Mouse (Mus musculus): Measurements from ENCODE around the gene Ccser1. TPM values are rescaled to one million over a fixed set of nuclear protein-coding genes. Genes with fewer than 3 reads are reported as not detected.
"Not testable (repeated sequence)": the region's sequence is repeated elsewhere in the genome, so short reads cannot be mapped to it uniquely, and the experiment has no call there.

The Ccser1 gene
- polyA plus RNA-seq, 1 experiment from 2014 or later = 17.0 TPM

DNA sequence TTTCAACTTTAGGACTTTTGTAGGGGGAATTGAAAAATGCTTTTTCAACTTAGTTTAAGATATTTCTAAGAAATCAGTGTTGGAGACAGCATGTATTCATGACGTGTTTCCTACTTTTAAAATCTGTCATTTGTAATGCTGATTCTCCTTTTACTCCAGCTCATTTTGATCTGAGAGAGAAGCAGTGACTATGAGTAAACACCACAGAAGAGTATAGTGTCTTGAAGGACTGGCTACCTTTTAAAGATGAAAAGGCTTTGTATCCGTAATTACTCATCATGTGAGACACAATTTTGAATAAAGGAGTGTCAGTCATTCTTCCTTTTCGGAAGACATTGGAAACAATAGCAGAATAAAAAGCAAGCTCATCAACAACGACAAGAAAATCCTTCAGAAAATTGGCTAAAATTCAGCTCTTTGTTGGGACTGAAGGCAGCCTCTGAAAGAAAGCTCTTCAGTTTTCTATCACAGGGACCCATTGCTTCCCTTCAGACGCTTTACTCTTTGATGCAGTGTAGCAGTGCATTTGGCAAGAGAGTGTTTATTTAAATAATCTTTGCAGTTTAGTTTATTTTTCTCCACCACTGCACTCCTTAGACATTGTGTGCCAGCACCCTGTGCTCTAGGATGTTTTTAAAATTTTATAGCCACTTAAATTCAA, 50.1 kb downstream of the Ccser1 start:
- no peak for ATAC-seq (replicated peaks; ENCODE audit: low FRiP score)
- 63% methylated on average over 5 of the region's 5 CpGs for WGBS
- H3K9me3 ChIP-seq (replicated peaks) = no peaks in the 10 kb centered on the region
- no peaks in the 10 kb centered on the region for H3K27me3 ChIP-seq
- H3K4me3 ChIP-seq (replicated peaks) = no peak overlapping the region
- peaks cover 12% of the 10 kb centered on the region for H3K4me1 ChIP-seq
- no peak overlapping the region for H3K4me2 ChIP-seq
- no peaks in the 10 kb centered on the region for H3K36me3 ChIP-seq
- H3K27ac ChIP-seq = no peak overlapping the region
- H3K9ac ChIP-seq = no peak overlapping the region

DNA sequence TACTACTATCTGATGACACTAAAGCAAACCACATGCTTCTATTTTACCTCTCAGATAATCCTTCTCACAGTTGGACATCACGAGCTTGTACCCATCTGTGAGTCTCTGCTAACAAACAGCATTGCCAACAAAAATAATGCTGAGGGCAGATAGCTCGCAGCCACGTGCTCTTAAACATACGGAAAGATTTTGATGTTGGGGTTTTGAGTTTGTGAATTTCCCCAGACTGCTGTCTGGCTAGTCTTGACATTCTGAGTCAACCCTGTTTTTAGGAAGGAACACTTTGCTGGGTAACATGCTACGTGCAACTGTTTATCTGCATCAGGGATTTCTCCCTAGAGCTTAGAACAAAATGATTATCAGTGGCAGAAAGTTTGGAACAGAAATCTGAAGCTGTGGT, 52.9 kb downstream of the Ccser1 start:
- ATAC-seq (replicated peaks; ENCODE audit: low FRiP score) = no peak
- 67% methylated on average over 5 of the region's 5 CpGs for whole genome bisulfite sequencing

DNA sequence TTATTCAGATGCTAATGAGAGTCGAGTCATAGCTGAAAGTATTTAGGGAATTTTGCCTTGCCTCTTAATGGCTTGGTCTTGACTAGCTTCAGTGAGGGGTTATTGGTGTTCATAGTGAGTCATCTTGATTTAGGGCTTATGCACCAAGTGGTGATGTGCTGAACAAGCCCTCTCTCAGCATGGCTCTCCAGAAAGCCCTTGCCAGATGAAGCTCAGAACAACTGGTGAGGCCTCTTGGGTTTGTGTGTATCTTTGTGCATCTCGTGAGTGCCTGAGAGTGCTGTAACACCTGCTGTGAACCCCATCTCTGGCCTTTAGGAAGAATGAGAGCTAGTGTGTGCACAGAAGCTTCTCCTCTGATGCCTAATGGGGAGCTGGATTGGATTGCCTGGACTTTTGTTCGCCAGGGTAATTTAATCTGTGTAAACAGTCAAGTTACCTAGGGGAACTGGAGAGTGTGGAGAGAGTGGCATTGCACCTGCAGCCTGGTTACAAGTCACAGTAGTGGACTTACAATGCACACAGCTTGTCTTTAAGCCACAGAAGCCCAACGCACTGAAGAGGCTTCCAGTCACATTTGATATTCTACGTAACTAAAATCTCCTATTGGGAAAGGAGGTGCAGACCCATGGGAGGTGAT, 53.5 kb downstream of the Ccser1 start:
- Histone ChIP-seq H3K36me3 (no peaks in the 10 kb centered on the region), H3K4me1 (peaks cover 6% of the 10 kb centered on the region), H3K27me3 (no peaks in the 10 kb centered on the region), H3K9ac (no peak overlapping the region), H3K4me2 (no peak overlapping the region), H3K27ac (peak overlapping the region; percentile 29; the same call in 1 of the 2 replicates), H3K9me3 (replicated peaks) (no peaks in the 10 kb centered on the region), H3K4me3 (replicated peaks) (no peak overlapping the region)
- 48% methylated on average over 5 of the region's 5 CpGs for WGBS
- peak; percentile 49 for ATAC-seq (replicated peaks; ENCODE audit: low FRiP score)

More for the DNA sequence above, 52.9 kb downstream of the Ccser1 start:
- H3K27ac ChIP-seq = 0 out of 2 replicates have a peak overlapping the region, but pooled peaks have one; percentile 41
- H3K9ac ChIP-seq = no peak overlapping the region
- H3K4me3 ChIP-seq (replicated peaks) = no peak overlapping the region
- H3K9me3 ChIP-seq (replicated peaks) = no peaks in the 10 kb centered on the region
- peaks cover 6% of the 10 kb centered on the region for H3K4me1 ChIP-seq
- H3K4me2 ChIP-seq = no peak overlapping the region
- H3K27me3 ChIP-seq = no peaks in the 10 kb centered on the region
- no peaks in the 10 kb centered on the region for H3K36me3 ChIP-seq

DNA sequence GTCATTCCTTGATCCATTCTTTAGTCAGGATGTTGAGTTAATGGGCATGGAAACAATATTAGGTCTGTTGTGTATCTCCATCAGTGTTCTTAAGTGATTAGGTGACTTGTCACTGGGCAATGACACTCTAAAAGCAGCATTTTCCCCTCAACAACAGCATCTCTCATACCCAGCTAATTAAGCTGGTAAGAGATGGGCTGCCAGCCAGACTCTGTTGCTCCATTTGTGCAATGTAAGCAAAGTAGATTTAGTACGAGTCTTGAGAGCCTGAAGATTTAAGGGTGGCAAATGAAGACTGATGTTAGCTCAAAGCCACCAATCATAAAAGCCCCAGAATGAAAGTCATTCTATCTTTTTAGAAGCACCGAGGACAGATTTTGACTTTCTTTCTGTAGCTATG, 60.5 kb downstream of the Ccser1 start:
- no peak for ATAC-seq (replicated peaks; ENCODE audit: low FRiP score)
- H3K27ac ChIP-seq = no peak overlapping the region
- no peaks in the 10 kb centered on the region for H3K36me3 ChIP-seq
- H3K4me2 ChIP-seq = no peak overlapping the region
- H3K9me3 ChIP-seq (replicated peaks) = no peaks in the 10 kb centered on the region
- H3K4me1 ChIP-seq = no peaks in the 10 kb centered on the region
- no peak overlapping the region for H3K4me3 ChIP-seq (replicated peaks)
- H3K27me3 ChIP-seq = no peaks in the 10 kb centered on the region
- WGBS = 75% methylated on average over 2 of the region's 2 CpGs
- no peak overlapping the region for H3K9ac ChIP-seq

DNA sequence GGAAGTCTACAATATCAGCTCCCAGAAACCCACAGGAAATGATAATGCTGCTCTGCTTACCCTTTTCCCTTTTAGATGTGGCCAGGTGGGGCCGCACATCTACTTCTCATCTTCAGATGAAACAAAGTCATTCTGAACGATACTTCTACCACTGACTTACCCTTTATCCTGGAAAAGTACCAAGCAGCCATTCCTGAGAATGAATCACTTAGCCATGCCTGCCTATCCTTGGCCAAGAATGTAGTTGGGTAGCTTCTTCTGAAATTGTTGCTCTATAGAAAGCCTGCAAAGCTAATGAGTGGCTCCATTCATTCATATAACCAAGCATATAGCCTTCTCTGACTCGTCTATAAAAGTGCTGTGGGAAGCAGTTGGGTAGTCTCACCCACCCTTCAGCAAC, 62.4 kb downstream of the Ccser1 start:
- Histone ChIP-seq H3K4me1 (no peaks in the 10 kb centered on the region), H3K9me3 (replicated peaks) (no peaks in the 10 kb centered on the region), H3K4me3 (replicated peaks) (no peak overlapping the region), H3K27ac (no peak overlapping the region), H3K36me3 (no peaks in the 10 kb centered on the region), H3K9ac (no peak overlapping the region), H3K4me2 (no peak overlapping the region), H3K27me3 (no peaks in the 10 kb centered on the region)
- ATAC-seq (replicated peaks; ENCODE audit: low FRiP score) = no peak
- WGBS = 91% methylated on average over 3 of the region's 3 CpGs

DNA sequence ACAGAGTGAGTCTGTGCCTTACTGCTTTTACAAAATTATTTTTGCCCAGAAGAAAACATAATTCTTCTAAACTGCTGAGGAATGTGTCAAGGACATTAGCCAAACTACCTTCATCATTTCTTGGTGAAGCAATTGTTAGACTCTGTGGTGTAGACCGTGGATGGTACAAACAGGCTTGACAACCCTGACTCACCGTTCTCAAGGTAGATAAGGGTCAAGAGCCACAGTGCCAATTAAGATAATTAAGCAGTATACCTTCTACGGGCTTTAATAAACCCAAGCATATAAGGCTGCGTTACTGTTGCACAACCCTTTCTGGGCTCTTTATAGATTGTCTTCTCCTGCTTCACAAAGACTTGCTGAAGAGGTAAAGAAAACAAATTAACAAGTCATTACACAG, 66.4 kb downstream of the Ccser1 start:
- Histone ChIP-seq H3K36me3 (no peaks in the 10 kb centered on the region), H3K27ac (no peak overlapping the region), H3K9me3 (replicated peaks) (no peaks in the 10 kb centered on the region), H3K4me1 (0 out of 2 replicates have a peak, but pooled peaks cover 4% of the 10 kb centered on the region), H3K4me2 (no peak overlapping the region), H3K27me3 (no peaks in the 10 kb centered on the region), H3K4me3 (replicated peaks) (no peak overlapping the region), H3K9ac (no peak overlapping the region)
- WGBS = 71% methylated on average over 4 of the region's 4 CpGs
- no peak for ATAC-seq (replicated peaks; ENCODE audit: low FRiP score)

DNA sequence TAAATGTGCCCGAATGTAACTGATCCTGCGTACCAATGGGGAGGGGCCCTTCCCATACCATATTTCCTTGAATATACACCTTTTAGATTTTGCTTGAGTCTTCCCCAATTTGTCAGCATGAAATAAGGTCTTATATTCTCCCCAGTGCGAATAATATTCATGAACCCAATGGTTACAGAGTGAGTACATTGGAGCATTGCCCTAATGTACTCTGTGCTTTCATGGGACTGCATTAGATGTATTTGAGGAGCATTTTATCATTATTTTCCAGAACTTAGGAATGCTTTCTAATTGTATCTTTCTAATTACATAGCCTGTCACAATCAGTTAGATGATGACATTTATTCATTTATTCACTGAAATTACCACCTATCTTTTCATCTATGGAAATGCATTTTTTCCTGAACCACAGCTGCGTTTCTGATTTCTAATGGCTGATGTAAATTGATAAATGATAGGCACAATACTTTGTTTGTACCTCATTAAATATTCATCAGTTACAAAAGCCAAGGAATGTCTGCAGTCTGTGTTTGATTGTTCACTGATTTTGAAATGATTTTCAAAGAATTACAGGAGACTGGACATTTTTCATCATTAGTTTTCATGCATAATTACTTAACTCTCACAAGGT, 67.8 kb downstream of the Ccser1 start:
- Histone ChIP-seq H3K4me2 (no peak overlapping the region), H3K9ac (no peak overlapping the region), H3K27me3 (no peaks in the 10 kb centered on the region), H3K4me3 (replicated peaks) (no peak overlapping the region), H3K9me3 (replicated peaks) (no peaks in the 10 kb centered on the region), H3K36me3 (no peaks in the 10 kb centered on the region), H3K27ac (no peak overlapping the region), H3K4me1 (0 out of 2 replicates have a peak, but pooled peaks cover 4% of the 10 kb centered on the region)
- 76% methylated on average over 4 of the region's 4 CpGs for WGBS
- no peak for ATAC-seq (replicated peaks; ENCODE audit: low FRiP score)

DNA sequence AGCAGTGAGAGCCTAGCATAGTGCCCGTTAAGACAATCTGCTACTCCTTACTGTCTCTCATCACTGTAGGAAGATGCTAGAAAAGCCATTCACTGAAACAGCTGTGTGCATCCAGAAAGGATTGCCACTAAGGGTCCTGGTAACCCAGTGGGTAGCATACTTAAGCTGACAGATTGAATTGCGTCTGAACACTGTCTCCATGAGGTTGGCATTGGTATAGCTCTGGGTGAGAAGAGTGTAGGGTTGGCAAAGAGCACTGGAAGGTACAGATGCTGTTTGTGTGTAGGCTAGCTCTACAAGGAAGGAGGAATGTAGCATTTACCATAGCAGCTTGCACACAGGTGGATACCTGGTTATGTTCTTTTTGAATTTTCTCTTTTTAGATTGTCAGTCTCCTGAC, 68.6 kb downstream of the Ccser1 start:
- H3K4me2 ChIP-seq = no peak overlapping the region
- H3K4me1 ChIP-seq = 0 out of 2 replicates have a peak, but pooled peaks cover 4% of the 10 kb centered on the region
- H3K36me3 ChIP-seq = no peaks in the 10 kb centered on the region
- H3K9ac ChIP-seq = no peak overlapping the region
- ATAC-seq (replicated peaks; ENCODE audit: low FRiP score) = no peak
- no peak overlapping the region for H3K4me3 ChIP-seq (replicated peaks)
- H3K27me3 ChIP-seq = no peaks in the 10 kb centered on the region
- no peak overlapping the region for H3K27ac ChIP-seq
- no peaks in the 10 kb centered on the region for H3K9me3 ChIP-seq (replicated peaks)
- WGBS = 85% methylated on average over 2 of the region's 2 CpGs

DNA sequence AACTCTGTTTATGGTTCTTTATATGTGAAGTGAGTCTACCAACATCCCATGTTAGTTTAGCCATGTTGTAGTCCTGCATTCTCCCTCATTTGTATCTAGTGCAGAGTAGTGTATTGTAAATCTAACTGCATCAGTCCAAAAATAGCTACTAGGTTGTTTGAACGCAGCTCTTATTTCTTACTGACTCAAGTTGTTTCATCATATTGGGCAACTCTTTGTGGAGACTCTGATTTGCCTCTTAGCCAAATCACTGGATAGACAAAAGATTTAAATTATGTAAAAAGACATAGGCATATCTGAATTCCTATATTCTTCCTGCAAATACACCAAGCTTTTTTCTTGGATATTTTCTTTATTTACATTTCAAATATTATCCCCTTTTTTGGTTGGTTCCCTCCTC, 71.1 kb downstream of the Ccser1 start:
- WGBS = 75% methylated on average over 1 of the region's 1 CpGs
- Histone ChIP-seq H3K9ac (no peak overlapping the region), H3K4me2 (no peak overlapping the region), H3K27me3 (no peaks in the 10 kb centered on the region), H3K36me3 (no peaks in the 10 kb centered on the region), H3K27ac (no peak overlapping the region), H3K9me3 (replicated peaks) (no peaks in the 10 kb centered on the region), H3K4me3 (replicated peaks) (no peak overlapping the region), H3K4me1 (0 out of 2 replicates have a peak, but pooled peaks cover 4% of the 10 kb centered on the region)
- ATAC-seq (replicated peaks; ENCODE audit: low FRiP score) = no peak

DNA sequence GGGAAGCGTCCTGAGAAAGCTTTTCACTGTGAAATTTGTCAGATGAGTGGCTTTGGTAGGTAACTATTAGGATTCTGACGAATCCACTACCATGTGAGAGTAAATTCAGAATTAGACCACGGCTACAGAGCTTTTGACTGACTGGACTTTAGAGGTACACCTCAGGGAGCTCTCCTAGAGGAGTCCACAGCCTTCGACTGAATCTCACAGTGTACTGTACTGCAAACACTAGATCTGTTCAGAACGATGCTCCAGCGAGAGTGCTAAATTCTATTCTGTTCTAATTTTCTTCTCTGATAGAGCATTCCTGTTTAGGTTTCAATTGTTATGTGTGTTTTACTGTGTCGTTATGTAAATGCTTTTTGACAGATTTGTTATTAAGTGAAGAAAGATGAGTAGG, 72.8 kb downstream of the Ccser1 start:
- no peak overlapping the region for H3K27ac ChIP-seq
- H3K27me3 ChIP-seq = no peaks in the 10 kb centered on the region
- no peak overlapping the region for H3K4me3 ChIP-seq (replicated peaks)
- no peak for ATAC-seq (replicated peaks; ENCODE audit: low FRiP score)
- no peaks in the 10 kb centered on the region for H3K36me3 ChIP-seq
- H3K4me2 ChIP-seq = no peak overlapping the region
- WGBS = 88% methylated on average over 7 of the region's 7 CpGs
- H3K4me1 ChIP-seq = 0 out of 2 replicates have a peak, but pooled peaks cover 4% of the 10 kb centered on the region
- no peak overlapping the region for H3K9ac ChIP-seq
- H3K9me3 ChIP-seq (replicated peaks) = no peaks in the 10 kb centered on the region

DNA sequence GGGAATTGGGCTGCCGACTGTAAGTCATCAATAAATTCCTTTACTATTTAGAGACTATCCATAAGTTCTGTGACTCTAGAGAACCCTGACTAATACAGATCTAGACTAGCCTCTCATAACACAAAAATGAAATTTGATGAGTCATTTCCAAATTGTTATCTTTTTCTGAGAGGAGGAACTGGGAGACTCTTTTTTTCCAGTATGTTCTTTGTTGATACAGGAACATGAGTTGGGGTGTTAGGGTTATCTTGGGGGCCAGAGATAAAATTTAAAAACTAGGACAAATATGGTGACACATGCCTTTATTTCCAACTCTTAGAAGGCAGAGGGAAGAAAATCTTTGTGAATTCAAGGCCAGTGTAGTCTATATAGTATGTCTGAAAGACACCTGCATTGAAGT, 75.8 kb downstream of the Ccser1 start:
- not testable (repeated sequence) for H3K4me3 ChIP-seq (replicated peaks); H3K4me1 ChIP-seq; H3K9ac ChIP-seq; H3K36me3 ChIP-seq; H3K27me3 ChIP-seq; H3K27ac ChIP-seq; H3K9me3 ChIP-seq (replicated peaks); ATAC-seq (replicated peaks; ENCODE audit: low FRiP score); H3K4me2 ChIP-seq
- 90% methylated on average over 1 of the region's 1 CpGs for WGBS

DNA sequence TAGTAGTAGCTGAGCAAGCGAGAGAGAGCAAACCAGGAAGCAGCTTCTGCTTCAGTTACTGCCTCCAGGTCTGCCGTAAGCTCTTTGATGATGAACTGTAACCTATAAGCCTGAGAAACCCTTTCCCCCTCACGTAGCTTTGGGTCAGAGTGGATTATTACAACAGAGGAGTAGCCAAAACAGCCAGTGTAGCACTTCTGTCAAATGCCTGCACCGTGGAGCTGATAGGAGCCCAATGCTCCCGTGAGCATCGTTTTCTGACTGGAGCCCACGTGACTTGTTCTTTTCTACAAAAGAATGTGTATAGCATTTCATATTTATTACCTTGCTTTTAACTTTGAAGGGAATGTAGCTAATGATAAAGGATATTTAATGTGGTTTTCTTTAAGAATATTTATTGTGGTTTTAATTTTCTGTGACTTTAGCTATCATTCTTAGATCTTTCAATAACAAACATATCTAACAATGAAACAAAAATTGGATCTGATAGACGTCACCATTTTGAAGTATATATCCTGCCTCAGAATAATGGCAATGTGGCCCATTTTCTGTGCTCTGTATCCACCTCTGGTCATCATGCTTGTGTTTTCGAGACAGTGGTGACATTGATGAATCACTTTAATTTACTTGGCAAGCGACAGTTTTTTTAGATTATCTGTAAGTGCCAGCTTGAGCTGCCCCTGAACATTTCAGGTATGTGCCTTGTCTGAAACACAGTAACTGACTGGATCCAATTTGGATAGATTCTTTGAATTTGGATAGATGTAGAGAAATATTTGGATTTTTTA, 78.9 kb downstream of the Ccser1 start:
- Histone ChIP-seq H3K9ac (no peak overlapping the region), H3K9me3 (replicated peaks) (no peaks in the 10 kb centered on the region), H3K4me1 (0 out of 2 replicates have a peak, but pooled peaks cover 5% of the 10 kb centered on the region), H3K36me3 (no peaks in the 10 kb centered on the region), H3K27me3 (no peaks in the 10 kb centered on the region), H3K4me3 (replicated peaks) (no peak overlapping the region), H3K27ac (no peak overlapping the region), H3K4me2 (no peak overlapping the region)
- no peak for ATAC-seq (replicated peaks; ENCODE audit: low FRiP score)
- 60% methylated on average over 10 of the region's 10 CpGs for WGBS
